Mouse (Mus musculus): ENCODE data around the gene Plxnc1.

The Plxnc1 gene

GRCm38 (mm10) chr10:94849360-94849759 lies 95.3 kb downstream of the Plxnc1 start:
- DNase-seq (ENCODE audit: low read depth, low spot score), result peak; percentile 46
- Histone ChIP-seq H3K27me3 (ENCODE audit: control insufficient read depth, insufficient read depth, low read length, poor library complexity, severe bottlenecking) (no peaks in the 10 kb centered on the region), H3K36me3 (ENCODE audit: control insufficient read depth, insufficient read depth, low read length, poor library complexity, severe bottlenecking) (no peaks in the 10 kb centered on the region)

- DNase-seq (ENCODE audit: low read depth, low spot score), result no peak
- Histone ChIP-seq H3K27me3 (ENCODE audit: control insufficient read depth, insufficient read depth, low read length, poor library complexity, severe bottlenecking) (no peaks in the 10 kb centered on the region), H3K36me3 (ENCODE audit: control insufficient read depth, insufficient read depth, low read length, poor library complexity, severe bottlenecking) (no peaks in the 10 kb centered on the region)
Measured at GRCm38 (mm10) chr10:94848344-94848743, 96.3 kb downstream of the Plxnc1 start.

GRCm38 (mm10) chr10:94846501-94847105 lies 98.0 kb downstream of the Plxnc1 start:
- peak; percentile 65 for DNase-seq (ENCODE audit: low read depth, low spot score)
- Histone ChIP-seq H3K27me3 (ENCODE audit: control insufficient read depth, insufficient read depth, low read length, poor library complexity, severe bottlenecking) (no peaks in the 10 kb centered on the region), H3K36me3 (ENCODE audit: control insufficient read depth, insufficient read depth, low read length, poor library complexity, severe bottlenecking) (no peaks in the 10 kb centered on the region; the same call in 1 of the 2 replicates)

GRCm38 (mm10) chr10:94844692-94845091 lies 99.9 kb downstream of the Plxnc1 start:
- DNase-seq (ENCODE audit: low read depth, low spot score), result peak; percentile 62
- Histone ChIP-seq H3K36me3 (ENCODE audit: control insufficient read depth, insufficient read depth, low read length, poor library complexity, severe bottlenecking) (no peaks in the 10 kb centered on the region; the same call in 1 of the 2 replicates), H3K27me3 (ENCODE audit: control insufficient read depth, insufficient read depth, low read length, poor library complexity, severe bottlenecking) (no peaks in the 10 kb centered on the region)

GRCm38 (mm10) chr10:94835874-94836273 lies 108.8 kb downstream of the Plxnc1 start:
- Histone ChIP-seq H3K36me3 (ENCODE audit: control insufficient read depth, insufficient read depth, low read length, poor library complexity, severe bottlenecking) (peaks cover 1% of the 10 kb centered on the region; the same call in 1 of the 2 replicates), H3K27me3 (ENCODE audit: control insufficient read depth, insufficient read depth, low read length, poor library complexity, severe bottlenecking) (no peaks in the 10 kb centered on the region)
- no peak for DNase-seq (ENCODE audit: low read depth, low spot score)

GRCm38 (mm10) chr10:94829407-94829806 lies 115.2 kb downstream of the Plxnc1 start:
- H3K27me3 ChIP-seq (ENCODE audit: control insufficient read depth, insufficient read depth, low read length, poor library complexity, severe bottlenecking), result no peaks in the 10 kb centered on the region
- DNase-seq (ENCODE audit: low read depth, low spot score), result peak; percentile 85
- H3K36me3 ChIP-seq (ENCODE audit: control insufficient read depth, insufficient read depth, low read length, poor library complexity, severe bottlenecking), result peaks cover 3% of the 10 kb centered on the region; the same call in 1 of the 2 replicates

- peaks cover 3% of the 10 kb centered on the region; the same call in 1 of the 2 replicates for H3K36me3 ChIP-seq (ENCODE audit: control insufficient read depth, insufficient read depth, low read length, poor library complexity, severe bottlenecking)
- no peaks in the 10 kb centered on the region for H3K27me3 ChIP-seq (ENCODE audit: control insufficient read depth, insufficient read depth, low read length, poor library complexity, severe bottlenecking)
- peak; percentile 53 for DNase-seq (ENCODE audit: low read depth, low spot score)
Measured at GRCm38 (mm10) chr10:94828734-94829230, 115.9 kb downstream of the Plxnc1 start.

GRCm38 (mm10) chr10:94827890-94828733 lies 116.5 kb downstream of the Plxnc1 start:
- no peaks in the 10 kb centered on the region for H3K27me3 ChIP-seq (ENCODE audit: control insufficient read depth, insufficient read depth, low read length, poor library complexity, severe bottlenecking)
- DNase-seq (ENCODE audit: low read depth, low spot score), result peak; percentile 93
- peaks cover 3% of the 10 kb centered on the region; the same call in 1 of the 2 replicates for H3K36me3 ChIP-seq (ENCODE audit: control insufficient read depth, insufficient read depth, low read length, poor library complexity, severe bottlenecking)

- peak; percentile 56 for DNase-seq (ENCODE audit: low read depth, low spot score)
- H3K27me3 ChIP-seq (ENCODE audit: control insufficient read depth, insufficient read depth, low read length, poor library complexity, severe bottlenecking), result no peaks in the 10 kb centered on the region
- peaks cover 4% of the 10 kb centered on the region; the same call in 1 of the 2 replicates for H3K36me3 ChIP-seq (ENCODE audit: control insufficient read depth, insufficient read depth, low read length, poor library complexity, severe bottlenecking)
Measured at GRCm38 (mm10) chr10:94827325-94827724, 117.3 kb downstream of the Plxnc1 start.

- H3K36me3 ChIP-seq (ENCODE audit: control insufficient read depth, insufficient read depth, low read length, poor library complexity, severe bottlenecking), result peaks cover 5% of the 10 kb centered on the region; the same call in 1 of the 2 replicates
- DNase-seq (ENCODE audit: low read depth, low spot score), result no peak
- H3K27me3 ChIP-seq (ENCODE audit: control insufficient read depth, insufficient read depth, low read length, poor library complexity, severe bottlenecking), result no peaks in the 10 kb centered on the region
Measured at GRCm38 (mm10) chr10:94826436-94826835, 118.2 kb downstream of the Plxnc1 start.

- peak; percentile 79 for DNase-seq (ENCODE audit: low read depth, low spot score)
- H3K36me3 ChIP-seq (ENCODE audit: control insufficient read depth, insufficient read depth, low read length, poor library complexity, severe bottlenecking), result peaks cover 5% of the 10 kb centered on the region; the same call in 1 of the 2 replicates
- H3K27me3 ChIP-seq (ENCODE audit: control insufficient read depth, insufficient read depth, low read length, poor library complexity, severe bottlenecking), result no peaks in the 10 kb centered on the region
Measured at GRCm38 (mm10) chr10:94825951-94826350, 118.7 kb downstream of the Plxnc1 start.

- peaks cover 5% of the 10 kb centered on the region; the same call in 1 of the 2 replicates for H3K36me3 ChIP-seq (ENCODE audit: control insufficient read depth, insufficient read depth, low read length, poor library complexity, severe bottlenecking)
- no peaks in the 10 kb centered on the region for H3K27me3 ChIP-seq (ENCODE audit: control insufficient read depth, insufficient read depth, low read length, poor library complexity, severe bottlenecking)
- peak; percentile 36 for DNase-seq (ENCODE audit: low read depth, low spot score)
Measured at GRCm38 (mm10) chr10:94823971-94824760, 120.5 kb downstream of the Plxnc1 start.

GRCm38 (mm10) chr10:94818781-94819665 lies 125.6 kb downstream of the Plxnc1 start:
- Histone ChIP-seq H3K36me3 (ENCODE audit: control insufficient read depth, insufficient read depth, low read length, poor library complexity, severe bottlenecking) (peaks cover 2% of the 10 kb centered on the region; the same call in 1 of the 2 replicates), H3K27me3 (ENCODE audit: control insufficient read depth, insufficient read depth, low read length, poor library complexity, severe bottlenecking) (no peaks in the 10 kb centered on the region)
- DNase-seq (ENCODE audit: low read depth, low spot score), result no peak

Measured in splenic B cell, adult 2 months (primary cell).